Mouse (Mus musculus) liver, embryonic 15.5 days (tissue): Measurements from ENCODE around the gene Gm5934. TPM values are rescaled to one million over a fixed set of nuclear protein-coding genes. Genes with fewer than 3 reads are reported as not detected.
"Not testable (repeated sequence)": the region's sequence is repeated elsewhere in the genome, so short reads cannot be mapped to it uniquely, and the experiment has no call there.

ENCODE experiments used
- ATAC-seq: fragments of 200-750 bp; cut with Nextera tagmentation; 2 replicates; pipeline ENCODE4 v1.8.0; 2017; ENCODE audit warnings: moderate number of reproducible peaks, mild to moderate bottlenecking, moderate library complexity; ENCODE audit not compliant: insufficient read depth
- H3K27ac ChIP-seq: fragments of 300-500 bp; sonication (generic); replicated peaks from 2 replicates; pipeline ENCODE4 v1.5.1; 2015; ENCODE audit warnings: mild to moderate bottlenecking, inconsistent platforms
- H3K27me3 ChIP-seq: fragments of 300-500 bp; sonication (generic); 2 replicates; pipeline ENCODE4 v1.6.1; 2015; ENCODE audit warnings: mild to moderate bottlenecking, inconsistent platforms
- H3K36me3 ChIP-seq: fragments of 300-500 bp; sonication (generic); replicated peaks from 2 replicates; pipeline ENCODE4 v1.6.1; 2015; ENCODE audit warnings: moderate library complexity, mild to moderate bottlenecking, inconsistent platforms
- H3K4me1 ChIP-seq: fragments of 300-500 bp; sonication (generic); replicated peaks from 2 replicates; pipeline ENCODE4 v1.6.1; 2015; ENCODE audit warnings: inconsistent platforms
- H3K4me2 ChIP-seq: fragments of 300-500 bp; sonication (generic); 2 replicates; pipeline ENCODE4 v1.6.1; 2015; ENCODE audit warnings: moderate library complexity, mild to moderate bottlenecking, inconsistent platforms
- H3K4me3 ChIP-seq: fragments of 300-500 bp; sonication (generic); replicated peaks from 2 replicates; pipeline ENCODE4 v1.5.1; 2015; ENCODE audit warnings: mild to moderate bottlenecking, inconsistent platforms
- H3K9ac ChIP-seq: fragments of 300-500 bp; sonication (generic); 2 replicates; pipeline ENCODE4 v1.6.1; 2015; ENCODE audit warnings: moderate library complexity, mild to moderate bottlenecking, inconsistent platforms
- H3K9me3 ChIP-seq: fragments of 300-500 bp; sonication (generic); replicated peaks from 2 replicates; pipeline ENCODE4 v1.6.1; 2016; ENCODE audit warnings: inconsistent platforms
- WGBS: fragments of 180-500 bp; shearing (Covaris S2); methylation state at CpG from one replicate; pipeline ENCODE4 v1.1.7; 2015; ENCODE audit warnings: mixed read lengths; ENCODE audit not compliant: insufficient replicate concordance; 5-methylcytosine and 5-hydroxymethylcytosine counted together
- polyA plus RNA-seq: library from polyadenylated mRNA; unstranded; fragments of >200 nt; fragmentation: Nextera tagmentation; extraction: Ambion mirVana; gene quantifications from 2 replicates; pipeline ENCODE4 v1.2.1, GENCODE M21; 2015

The Gm5934 gene
- not detected in 2 replicates for polyA plus RNA-seq

- not testable (repeated sequence) for ATAC-seq, H3K27ac ChIP-seq, H3K4me1 ChIP-seq, H3K4me3 ChIP-seq, H3K27me3 ChIP-seq, H3K36me3 ChIP-seq, H3K9ac ChIP-seq, H3K4me2 ChIP-seq, H3K9me3 ChIP-seq
- 59% methylated on average over 5 of the region's 5 CpGs for WGBS
These were observed at the start of gene Gm5934 for GRCm38 (mm10) chrX:24500660-24501059. TSS of gene Gm5934 (minus strand) at chrX:24500760.

Other genes with a start within 250 kb of the Gm5934 start
- gene Gm4297, start 74.1 kb upstream of the Gm5934 start, polyA plus RNA-seq, result not detected in 2 replicates